Mouse (Mus musculus) hindbrain, embryonic 12.5 days (tissue): ENCODE results near the gene Nthl1. TPM values are rescaled to one million over a fixed set of nuclear protein-coding genes. Genes with fewer than 3 reads are reported as not detected.

ENCODE experiments used
- ATAC-seq: fragments of 200-750 bp; cut with Nextera tagmentation; 2 replicates; pipeline ENCODE4 v1.8.0; 2017; ENCODE audit warnings: moderate TSS enrichment; ENCODE audit not compliant: low FRiP score
- H3K27ac ChIP-seq: fragments of 300-500 bp; sonication (generic); 2 replicates; pipeline ENCODE4 v1.5.1; 2016; ENCODE audit warnings: mild to moderate bottlenecking
- H3K27me3 ChIP-seq: fragments of 300-500 bp; sonication (generic); 2 replicates; pipeline ENCODE4 v1.6.1; 2016; ENCODE audit warnings: mild to moderate bottlenecking
- H3K36me3 ChIP-seq: fragments of 300-500 bp; sonication (generic); 2 replicates; pipeline ENCODE4 v1.6.1; 2016; ENCODE audit warnings: mild to moderate bottlenecking
- H3K4me1 ChIP-seq: fragments of 300-500 bp; sonication (generic); 2 replicates; pipeline ENCODE4 v1.6.1; 2016
- H3K4me2 ChIP-seq: fragments of 300-500 bp; sonication (generic); replicated peaks from 2 replicates; pipeline ENCODE4 v1.6.1; 2016; ENCODE audit warnings: mild to moderate bottlenecking
- H3K4me3 ChIP-seq: fragments of 300-500 bp; sonication (generic); 2 replicates; pipeline ENCODE4 v1.5.1; 2016; ENCODE audit warnings: mild to moderate bottlenecking
- H3K9ac ChIP-seq: fragments of 300-500 bp; sonication (generic); 2 replicates; pipeline ENCODE4 v1.6.1; 2016; ENCODE audit warnings: mild to moderate bottlenecking, moderate library complexity
- H3K9me3 ChIP-seq: fragments of 300-500 bp; sonication (generic); replicated peaks from 2 replicates; pipeline ENCODE4 v1.6.1; 2016; ENCODE audit warnings: mild to moderate bottlenecking
- WGBS: fragments of 180-500 bp; shearing (Covaris S2); methylation state at CpG from one replicate; pipeline ENCODE4 v1.1.7; 2016; 5-methylcytosine and 5-hydroxymethylcytosine counted together
- polyA plus RNA-seq: library from polyadenylated mRNA; unstranded; fragments of >200 nt; fragmentation: Nextera tagmentation; extraction: Ambion mirVana; gene quantifications from 2 replicates; pipeline ENCODE4 v1.2.1, GENCODE M21; 2016

The Nthl1 gene
- polyA plus RNA-seq, 1 experiment from 2014 or later = 15.7 TPM

GRCm38 (mm10) chr17:24644875-24645721 is 12.6 kb downstream of the Nthl1 start:
- H3K4me2 ChIP-seq = no peak overlapping the region
- H3K4me1 ChIP-seq = peaks cover 30% of the 10 kb centered on the region
- 76% methylated on average over 9 of the region's 9 CpGs for WGBS
- H3K27ac ChIP-seq = peak overlapping the region; percentile 40
- no peaks in the 10 kb centered on the region for H3K9me3 ChIP-seq
- ATAC-seq = no peak
- peak overlapping the region; percentile 27; the same call in 1 of the 2 replicates for H3K9ac ChIP-seq
- no peaks in the 10 kb centered on the region for H3K36me3 ChIP-seq
- peak overlapping the region; percentile 2; the same call in 1 of the 2 replicates for H3K4me3 ChIP-seq
- peaks cover 24% of the 10 kb centered on the region for H3K27me3 ChIP-seq

GRCm38 (mm10) chr17:24645916-24646315 is 13.4 kb downstream of the Nthl1 start:
- ATAC-seq = no peak
- Histone ChIP-seq H3K4me1 (peaks cover 34% of the 10 kb centered on the region), H3K27me3 (peaks cover 32% of the 10 kb centered on the region), H3K27ac (no peak overlapping the region), H3K4me3 (no peak overlapping the region), H3K36me3 (no peaks in the 10 kb centered on the region), H3K9me3 (no peaks in the 10 kb centered on the region), H3K9ac (no peak overlapping the region), H3K4me2 (no peak overlapping the region)
- 81% methylated on average over 3 of the region's 3 CpGs for WGBS

- 93% methylated on average over 4 of the region's 4 CpGs for WGBS
- H3K4me3 ChIP-seq = no peak overlapping the region
- H3K36me3 ChIP-seq = no peaks in the 10 kb centered on the region
- ATAC-seq = no peak
- no peak overlapping the region for H3K9ac ChIP-seq
- no peaks in the 10 kb centered on the region for H3K9me3 ChIP-seq
- H3K4me1 ChIP-seq = peaks cover 34% of the 10 kb centered on the region
- no peak overlapping the region for H3K27ac ChIP-seq
- H3K4me2 ChIP-seq = no peak overlapping the region
- peaks cover 37% of the 10 kb centered on the region for H3K27me3 ChIP-seq
Measured at GRCm38 (mm10) chr17:24646381-24646780, 13.9 kb downstream of the Nthl1 start.

- ATAC-seq = no peak
- WGBS = 88% methylated on average over 11 of the region's 11 CpGs
- Histone ChIP-seq H3K4me2 (no peak overlapping the region), H3K36me3 (no peaks in the 10 kb centered on the region), H3K4me1 (peaks cover 34% of the 10 kb centered on the region), H3K9me3 (no peaks in the 10 kb centered on the region), H3K27me3 (peaks cover 44% of the 10 kb centered on the region), H3K27ac (no peak overlapping the region), H3K4me3 (no peak overlapping the region), H3K9ac (no peak overlapping the region)
Measured at GRCm38 (mm10) chr17:24647493-24647892, 15.0 kb downstream of the Nthl1 start.

- H3K4me1 ChIP-seq = peaks cover 28% of the 10 kb centered on the region
- no peaks in the 10 kb centered on the region for H3K36me3 ChIP-seq
- ATAC-seq = no peak
- peaks cover 44% of the 10 kb centered on the region for H3K27me3 ChIP-seq
- H3K9ac ChIP-seq = peak overlapping the region; percentile 84; the same call in 1 of the 2 replicates
- H3K4me3 ChIP-seq = peak overlapping the region; percentile 66
- H3K27ac ChIP-seq = no peak overlapping the region
- no peaks in the 10 kb centered on the region for H3K9me3 ChIP-seq
- peak overlapping the region; percentile 97 for H3K4me2 ChIP-seq
- WGBS = 76% methylated on average over 10 of the region's 10 CpGs
Measured at GRCm38 (mm10) chr17:24648731-24649377, 16.4 kb downstream of the Nthl1 start.

GRCm38 (mm10) chr17:24649581-24650069 is 17.1 kb downstream of the Nthl1 start:
- peaks cover 21% of the 10 kb centered on the region for H3K4me1 ChIP-seq
- 1% methylated on average over 35 of the region's 35 CpGs for WGBS
- ATAC-seq = peak; percentile 43; the same call in 1 of the 2 replicates

GRCm38 (mm10) chr17:24650070-24650616 is 17.7 kb downstream of the Nthl1 start, which contains the start of gene Slc9a3r2:
TSS of gene Slc9a3r2 (minus strand) at chr17:24650327.
- Histone ChIP-seq H3K9ac (peak within 1 kb of the TSS; percentile 84), H3K4me2 (peak within 1 kb of the TSS; percentile 97), H3K27ac (peak within 1 kb of the TSS; percentile 72), H3K4me3 (peak within 1 kb of the TSS; percentile 66), H3K27me3 (peaks cover 44% of the 10 kb centered on the region), H3K4me1 (peaks cover 15% of the 10 kb centered on the region), H3K9me3 (no peaks in the 10 kb centered on the region), H3K36me3 (no peaks in the 10 kb centered on the region)
- ATAC-seq = peak; percentile 58; the same call in 1 of the 2 replicates
- under 1% methylated on average over 37 of the region's 41 CpGs for WGBS

More at GRCm38 (mm10) chr17:24649581-24650069, 17.1 kb downstream of the Nthl1 start:
- peaks cover 44% of the 10 kb centered on the region for H3K27me3 ChIP-seq
- peak overlapping the region; percentile 72 for H3K27ac ChIP-seq
- H3K9me3 ChIP-seq = no peaks in the 10 kb centered on the region
- H3K36me3 ChIP-seq = no peaks in the 10 kb centered on the region
- peak overlapping the region; percentile 66 for H3K4me3 ChIP-seq
- H3K4me2 ChIP-seq = peak overlapping the region; percentile 97
- H3K9ac ChIP-seq = peak overlapping the region; percentile 84

- Histone ChIP-seq H3K27me3 (peaks cover 44% of the 10 kb centered on the region), H3K4me2 (0 out of 2 replicates have a peak overlapping the region, but pooled peaks have one; percentile 97), H3K36me3 (no peaks in the 10 kb centered on the region), H3K9me3 (no peaks in the 10 kb centered on the region), H3K9ac (no peak overlapping the region), H3K27ac (no peak overlapping the region), H3K4me1 (peaks cover 14% of the 10 kb centered on the region), H3K4me3 (0 out of 2 replicates have a peak overlapping the region, but pooled peaks have one; percentile 66)
- WGBS = 81% methylated on average over 4 of the region's 4 CpGs
- no peak for ATAC-seq
Measured at GRCm38 (mm10) chr17:24650766-24651165, 18.3 kb downstream of the Nthl1 start.

- no peak for ATAC-seq
- Histone ChIP-seq H3K36me3 (no peaks in the 10 kb centered on the region), H3K27me3 (peaks cover 54% of the 10 kb centered on the region), H3K27ac (no peak overlapping the region), H3K9ac (no peak overlapping the region), H3K9me3 (no peaks in the 10 kb centered on the region), H3K4me1 (peaks cover 14% of the 10 kb centered on the region), H3K4me3 (no peak overlapping the region), H3K4me2 (no peak overlapping the region)
- WGBS = 71% methylated on average over 3 of the region's 3 CpGs
Measured at GRCm38 (mm10) chr17:24651835-24652234, 19.4 kb downstream of the Nthl1 start.

- Histone ChIP-seq H3K27me3 (peaks cover 63% of the 10 kb centered on the region), H3K4me1 (peaks cover 23% of the 10 kb centered on the region), H3K4me2 (peak overlapping the region; percentile 46), H3K9ac (no peak overlapping the region), H3K4me3 (peak overlapping the region; percentile 14; the same call in 1 of the 2 replicates), H3K36me3 (no peaks in the 10 kb centered on the region), H3K9me3 (no peaks in the 10 kb centered on the region), H3K27ac (no peak overlapping the region)
- 6% methylated on average over 16 of the region's 19 CpGs for WGBS
- no peak for ATAC-seq
Measured at GRCm38 (mm10) chr17:24653967-24654710, 21.7 kb downstream of the Nthl1 start.

GRCm38 (mm10) chr17:24654969-24655368 is 22.5 kb downstream of the Nthl1 start:
- Histone ChIP-seq H3K36me3 (no peaks in the 10 kb centered on the region), H3K4me3 (no peak overlapping the region), H3K9me3 (no peaks in the 10 kb centered on the region), H3K9ac (no peak overlapping the region), H3K4me1 (peaks cover 15% of the 10 kb centered on the region), H3K27ac (no peak overlapping the region), H3K27me3 (peaks cover 63% of the 10 kb centered on the region), H3K4me2 (no peak overlapping the region)
- ATAC-seq = no peak
- WGBS = 77% methylated on average over 4 of the region's 4 CpGs
